Mouse (Mus musculus) G1E (cell line): ENCODE results near the gene Tmem14c.

ENCODE experiments used
- CTCF ChIP-seq: IDR thresholded peaks from 2 replicates; pipeline ENCODE4 v1.5.1; 2012; ENCODE audit warnings: low read depth, low read length, inconsistent platforms, mixed read lengths
- GATA1 ChIP-seq: IDR thresholded peaks from 2 replicates; pipeline ENCODE4 v1.6.1; 2012; ENCODE audit warnings: borderline replicate concordance, low read length, inconsistent platforms, mixed read lengths
- POLR2AphosphoS5 ChIP-seq: IDR thresholded peaks from 2 replicates; pipeline ENCODE4 v1.6.1; 2012; ENCODE audit warnings: low read depth, low read length, inconsistent platforms; ENCODE audit not compliant: insufficient replicate concordance
- TAL1 ChIP-seq: conservative IDR thresholded peaks from 2 replicates; pipeline ENCODE4 v1.6.1; 2012; ENCODE audit warnings: low read depth, low read length, inconsistent platforms, mixed read lengths

- TF ChIP-seq CTCF, result no peak
- TF ChIP-seq GATA1, result no peak
- no peak for TF ChIP-seq POLR2AphosphoS5
- TF ChIP-seq TAL1, result no peak
Observed at GRCm38 (mm10) chr13:41008946-41009345, 7.1 kb upstream of the Tmem14c start.
